Mouse (Mus musculus) liver, adult (tissue): ENCODE results near the gene Traf3ip2.

Source experiments
- GATA4 ChIP-seq: IDR thresholded peaks from 2 replicates; pipeline ENCODE4 v1.6.1; 2014; ENCODE audit warnings: mild to moderate bottlenecking, low read length; ENCODE audit not compliant: insufficient replicate concordance

Traf3ip2 gene

DNA sequence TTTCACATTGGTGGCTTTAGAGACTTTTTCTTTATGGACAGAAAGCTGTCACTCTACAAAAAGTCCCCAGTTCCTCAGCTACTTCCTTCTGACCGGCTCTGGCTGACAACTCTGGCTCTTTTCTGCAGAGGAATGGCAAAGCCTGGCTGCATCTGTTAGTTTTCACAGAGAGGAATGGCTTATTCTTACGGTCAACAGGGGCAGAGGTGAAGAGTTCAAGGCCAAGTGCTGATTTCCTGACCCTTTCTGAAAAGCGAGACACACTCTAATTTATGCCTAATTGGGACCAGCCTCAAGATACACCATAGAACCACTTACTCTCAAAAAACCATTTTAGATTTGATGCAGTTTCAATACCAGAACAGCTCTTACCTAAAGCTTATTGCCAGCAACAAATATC is 61.4 kb downstream of the Traf3ip2 start:
- TF ChIP-seq GATA4, result no peak; the same call in 1 of the 2 replicates

DNA sequence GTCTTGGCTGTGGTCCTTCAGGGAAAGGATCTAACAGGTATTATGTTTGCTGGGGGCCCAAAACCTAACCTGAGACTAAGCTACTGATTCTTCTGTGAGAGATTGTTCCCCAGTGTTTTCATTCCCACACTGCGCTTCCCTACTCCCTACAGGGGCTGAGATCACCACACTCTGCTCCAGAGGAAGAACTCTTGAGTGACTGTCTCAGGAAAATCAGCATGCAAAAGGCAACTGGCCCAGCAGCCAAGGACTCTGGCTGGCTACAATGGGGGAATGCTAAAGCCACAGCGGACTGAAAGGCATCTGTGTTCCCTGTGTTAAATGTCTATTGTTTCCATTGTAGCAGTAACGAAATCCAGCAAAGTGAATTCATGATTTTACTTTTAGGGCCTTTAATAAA is 62.0 kb downstream of the Traf3ip2 start:
- TF ChIP-seq GATA4, result no peak

DNA sequence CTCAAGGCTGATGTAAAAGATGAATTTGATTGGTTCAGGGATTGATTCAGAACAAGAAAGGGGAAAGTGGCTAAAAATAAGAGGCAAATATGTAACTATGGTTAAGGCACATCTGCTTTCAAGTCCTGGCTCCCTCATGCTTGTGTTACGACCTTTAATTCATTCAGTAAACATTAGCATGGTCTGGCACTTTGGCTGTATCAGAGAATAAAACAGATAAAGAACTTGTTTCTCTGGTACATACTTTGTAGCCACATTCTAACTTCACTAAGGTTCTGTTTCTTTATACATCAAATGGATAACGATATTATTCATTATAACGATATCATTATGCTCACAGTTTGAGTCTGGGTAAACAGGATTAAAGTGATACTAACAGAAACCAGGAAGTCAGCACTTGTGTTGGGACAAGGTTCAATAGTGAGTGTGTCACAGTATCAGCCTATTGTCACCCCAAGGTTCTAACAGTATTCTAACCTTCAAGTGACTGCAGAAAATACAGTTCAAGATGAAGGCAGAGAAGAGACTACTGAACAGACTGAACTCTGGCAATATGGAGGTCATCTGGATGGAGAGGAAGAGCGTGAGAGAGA is 65.6 kb downstream of the Traf3ip2 start:
- TF ChIP-seq GATA4, result no peak

DNA sequence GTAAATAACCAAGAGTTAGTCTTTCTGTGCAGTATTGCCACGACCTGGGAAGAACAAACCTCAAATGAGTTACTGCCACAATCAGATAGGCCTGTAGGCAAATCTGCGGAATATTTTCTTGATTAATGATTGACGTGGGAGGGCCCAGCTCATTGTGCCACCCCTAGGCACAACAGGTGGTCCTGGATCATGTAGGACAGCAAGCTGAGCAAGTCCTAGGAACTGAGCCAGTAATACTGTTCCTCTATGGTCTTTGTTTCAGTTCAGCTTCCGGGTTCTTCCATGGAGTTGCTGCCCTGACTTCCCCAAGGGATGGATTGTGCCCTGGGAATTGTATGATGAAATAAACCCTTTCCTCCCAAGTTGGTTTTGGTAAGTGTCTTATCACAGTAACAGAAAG is 68.3 kb downstream of the Traf3ip2 start:
- no peak for TF ChIP-seq GATA4

DNA sequence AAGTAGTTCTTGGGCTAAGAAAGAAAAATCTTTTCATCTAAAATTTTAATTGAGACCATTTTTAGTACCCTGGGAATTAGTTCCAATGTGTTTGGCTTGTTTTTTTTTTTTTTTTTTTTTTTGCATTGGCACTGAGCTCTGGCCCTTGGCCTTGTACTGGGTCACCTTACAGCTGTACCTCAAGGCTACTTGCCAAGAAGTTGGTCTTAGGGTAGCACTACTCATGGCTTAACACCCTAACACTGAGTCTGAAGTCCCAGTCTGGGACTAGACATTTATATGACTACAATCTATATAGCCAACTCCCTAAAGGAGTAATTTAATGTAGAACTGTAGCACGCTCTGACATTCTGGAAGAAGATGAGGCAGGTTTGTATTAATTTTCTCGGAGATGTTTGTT is 69.8 kb downstream of the Traf3ip2 start:
- TF ChIP-seq GATA4, result no peak

DNA sequence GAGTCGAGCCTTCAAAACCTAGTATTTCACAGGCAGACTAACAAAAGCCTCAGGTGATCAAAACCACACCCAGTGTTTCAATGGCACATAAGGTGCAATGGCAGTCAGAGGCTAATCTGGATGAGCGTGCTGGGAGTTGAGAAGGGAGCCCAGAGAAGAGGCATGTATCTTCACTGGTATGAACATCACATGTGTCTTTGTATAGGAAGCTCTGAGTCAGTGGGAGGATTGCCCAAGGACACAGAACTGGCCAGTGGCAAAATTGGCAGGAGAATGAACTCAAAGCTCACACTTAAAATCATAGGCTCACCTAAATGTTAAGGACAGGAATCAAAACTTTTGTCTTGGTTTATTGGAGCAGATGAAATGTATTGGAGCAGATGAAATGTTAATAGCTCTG is 70.7 kb downstream of the Traf3ip2 start:
- no peak for TF ChIP-seq GATA4

- no peak for TF ChIP-seq GATA4
Observed at GRCm38 (mm10) chr10:39686811-39687210, 74.1 kb downstream of the Traf3ip2 start.

GRCm38 (mm10) chr10:39687851-39688250 is 75.1 kb downstream of the Traf3ip2 start:
- TF ChIP-seq GATA4, result no peak

- TF ChIP-seq GATA4, result no peak
Observed at GRCm38 (mm10) chr10:39691351-39692064, 78.8 kb downstream of the Traf3ip2 start.

- no peak for TF ChIP-seq GATA4
Observed at GRCm38 (mm10) chr10:39692152-39692551, 79.4 kb downstream of the Traf3ip2 start.
